Mouse (Mus musculus) urinary bladder, postnatal 25 days (tissue): Measurements from ENCODE around the gene Cyp3a13.
"Not testable (repeated sequence)": the region's sequence is repeated elsewhere in the genome, so short reads cannot be mapped to it uniquely, and the experiment has no call there.

Source experiments
- DNase-seq: peaks from one replicate; pipeline ENCODE4 v3.0.0; 2022; ENCODE audit warnings: low spot score

Gene Cyp3a13

GRCm38 (mm10) chr5:137871644-137872380, 49.6 kb downstream of the Cyp3a13 start, which contains the start of gene Pilrb2:
TSS of gene Pilrb2 (minus strand) at chr5:137871815.
- not testable (repeated sequence) for DNase-seq

DNA sequence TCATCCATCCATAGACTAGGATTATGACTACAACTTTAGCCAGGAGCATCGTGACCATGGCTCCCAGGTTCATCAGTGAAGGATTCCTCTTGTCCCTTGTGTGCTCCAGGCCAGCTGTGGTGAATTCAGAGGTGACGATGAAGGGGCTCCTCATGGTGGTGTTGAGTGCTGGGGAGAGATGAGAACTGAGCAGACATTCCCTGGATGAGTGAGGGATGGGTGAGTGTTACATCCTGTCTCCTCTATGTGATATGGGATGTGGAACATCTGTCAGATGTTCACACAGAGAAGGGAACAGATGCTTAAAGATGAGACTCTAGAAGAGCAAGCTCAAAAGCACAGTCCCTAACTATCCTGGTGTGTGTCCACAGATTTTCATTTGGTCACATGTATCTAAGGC, 52.8 kb downstream of the Cyp3a13 start:
- DNase-seq, result not testable (repeated sequence)

GRCm38 (mm10) chr5:137864008-137864407, 57.4 kb downstream of the Cyp3a13 start:
- DNase-seq, result not testable (repeated sequence)

DNA sequence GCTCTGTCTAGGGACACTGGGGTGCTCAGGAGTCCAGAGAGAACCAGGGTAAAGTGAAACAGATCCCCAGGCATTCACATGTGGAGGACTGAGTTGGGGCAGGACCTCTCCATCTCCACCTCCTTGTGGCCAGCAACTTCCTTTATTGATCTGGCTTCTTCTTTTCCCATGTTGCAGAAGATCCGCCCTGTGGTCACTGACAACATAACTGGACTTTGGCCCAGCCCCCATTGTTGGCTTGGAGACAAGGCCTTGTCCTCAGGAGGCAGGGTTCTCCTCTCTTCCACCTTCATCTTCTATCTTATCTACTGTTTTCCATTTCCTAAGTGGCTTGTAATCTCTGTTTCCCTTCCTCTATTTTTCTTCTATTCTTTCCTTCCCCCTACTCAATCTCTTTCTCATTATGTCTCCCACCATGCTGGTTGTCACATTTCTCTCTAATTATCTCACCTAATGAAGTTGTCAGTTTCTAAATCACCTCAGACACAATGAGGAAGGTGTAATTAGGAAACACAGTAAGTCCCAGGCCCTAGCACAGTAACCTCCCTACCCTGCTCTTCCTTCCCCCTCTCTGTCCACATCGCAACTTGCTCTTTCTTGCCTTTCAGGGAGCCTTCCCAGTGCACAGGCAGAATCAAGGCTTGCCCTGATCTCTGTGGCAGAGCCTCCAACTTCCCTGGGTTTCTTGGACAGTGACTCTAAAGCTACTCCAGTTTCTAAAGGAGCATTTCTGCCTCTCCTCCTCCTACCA, 63.3 kb downstream of the Cyp3a13 start, which contains the start of gene Pilrb1:
Gene Pilrb1, minus strand, starts transcription at position 147 of the 751 bp plus-strand sequence.
- DNase-seq, result not testable (repeated sequence)

DNA sequence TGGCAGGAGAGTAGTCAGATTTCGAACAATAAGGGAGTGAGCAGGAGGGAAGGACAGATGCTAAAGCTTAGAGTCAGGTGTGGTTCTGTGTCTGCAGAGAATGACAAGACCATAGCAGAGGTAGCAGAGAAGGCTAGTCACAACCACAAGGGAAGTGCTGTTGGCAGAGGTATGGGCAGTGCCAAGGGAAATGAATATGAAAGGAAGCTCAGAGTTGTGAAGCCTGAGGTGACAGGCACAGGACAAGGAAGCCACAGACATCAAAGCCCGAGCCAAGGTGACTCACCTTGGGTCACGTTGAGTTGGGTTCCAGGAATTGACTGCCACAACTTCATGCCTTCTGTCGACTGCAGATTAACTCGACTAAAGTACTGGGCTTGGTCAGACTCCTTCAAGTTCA, 64.5 kb downstream of the Cyp3a13 start:
- DNase-seq, result not testable (repeated sequence)

- not testable (repeated sequence) for DNase-seq
These were observed 66.5 kb downstream of the Cyp3a13 start for GRCm38 (mm10) chr5:137854907-137855306.

DNA sequence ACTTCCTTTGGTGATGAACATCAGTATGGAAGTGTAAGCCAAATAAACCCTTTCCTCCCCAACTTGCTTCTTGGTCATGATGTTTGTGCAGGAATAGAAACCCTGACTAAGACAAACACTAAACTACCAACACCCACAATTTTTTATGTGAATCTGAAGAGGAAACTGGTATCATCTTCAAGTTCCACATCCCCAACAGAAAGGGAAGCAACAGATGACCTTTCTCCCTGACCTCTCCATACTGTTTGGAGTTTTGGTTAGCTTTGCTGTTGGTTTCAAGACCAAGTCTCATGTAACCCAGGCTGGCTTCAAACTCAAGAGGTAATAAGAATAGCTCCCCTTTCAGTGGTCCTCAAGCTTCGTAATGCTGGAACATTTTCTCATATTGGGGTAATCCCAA, 71.1 kb downstream of the Cyp3a13 start:
- DNase-seq, result not testable (repeated sequence)
